Mouse (Mus musculus) MEL (cell line): ENCODE data around the gene D5Ertd579e.

Source experiments
- CTCF ChIP-seq, 3 experiments: IDR thresholded peaks in 2 of 3; conservative IDR thresholded peaks in 1 of 3; 2 replicates each; pipeline ENCODE4 v1.5.1; 2011 to 2012; ENCODE audit warnings: low read length in 3 of 3, low read depth in 2 of 3, mild to moderate bottlenecking in 2 of 3, improper control_type of control experiment in 1 of 3, inconsistent platforms in 1 of 3, mixed read lengths in 1 of 3, moderate library complexity in 1 of 3; ENCODE audit not compliant: control insufficient read depth in 1 of 3, insufficient read depth in 1 of 3, poor library complexity in 1 of 3, severe bottlenecking in 1 of 3
- GATA1 ChIP-seq: IDR thresholded peaks from 2 replicates; pipeline ENCODE4 v1.6.1; 2011; ENCODE audit warnings: low read depth, low read length, improper control_type of control experiment
- HCFC1 ChIP-seq: IDR thresholded peaks from 2 replicates; pipeline ENCODE4 v1.6.1; 2012; ENCODE audit warnings: low read depth, mild to moderate bottlenecking, inconsistent platforms, low read length, improper control_type of control experiment, moderate library complexity
- MAFK ChIP-seq: IDR thresholded peaks from 2 replicates; pipeline ENCODE4 v1.6.1; 2011; ENCODE audit warnings: low read depth, mild to moderate bottlenecking, low read length, improper control_type of control experiment, borderline replicate concordance
- MAX ChIP-seq: IDR thresholded peaks from 2 replicates; pipeline ENCODE4 v1.6.1; 2011; ENCODE audit warnings: low read length, improper control_type of control experiment
- NELFE ChIP-seq: IDR thresholded peaks from 2 replicates; pipeline ENCODE4 v1.6.1; 2011; ENCODE audit warnings: low read depth, low read length, improper control_type of control experiment
- POLR2A ChIP-seq, 2 experiments: IDR thresholded peaks; 2 replicates each; pipeline ENCODE4 v1.6.1; 2011 to 2012; ENCODE audit warnings: low read length in 2 of 2, mild to moderate bottlenecking in 2 of 2, control low read depth in 1 of 2, improper control_type of control experiment in 1 of 2, low read depth in 1 of 2, moderate library complexity in 1 of 2; ENCODE audit not compliant: control insufficient read depth in 1 of 2, insufficient read depth in 1 of 2, poor library complexity in 1 of 2
- POLR2AphosphoS5 ChIP-seq: IDR thresholded peaks from 2 replicates; pipeline ENCODE4 v1.6.1; 2012; ENCODE audit warnings: low read depth, borderline replicate concordance, mild to moderate bottlenecking, inconsistent platforms, low read length, moderate library complexity, mixed read lengths
- RCOR1 ChIP-seq: IDR thresholded peaks from 2 replicates; pipeline ENCODE4 v1.6.1; 2012; ENCODE audit warnings: low read depth, mild to moderate bottlenecking, inconsistent platforms, low read length, improper control_type of control experiment
- SMC3 ChIP-seq: IDR thresholded peaks from 2 replicates; pipeline ENCODE4 v1.6.1; 2011; ENCODE audit warnings: low read depth, low read length, improper control_type of control experiment

DNA sequence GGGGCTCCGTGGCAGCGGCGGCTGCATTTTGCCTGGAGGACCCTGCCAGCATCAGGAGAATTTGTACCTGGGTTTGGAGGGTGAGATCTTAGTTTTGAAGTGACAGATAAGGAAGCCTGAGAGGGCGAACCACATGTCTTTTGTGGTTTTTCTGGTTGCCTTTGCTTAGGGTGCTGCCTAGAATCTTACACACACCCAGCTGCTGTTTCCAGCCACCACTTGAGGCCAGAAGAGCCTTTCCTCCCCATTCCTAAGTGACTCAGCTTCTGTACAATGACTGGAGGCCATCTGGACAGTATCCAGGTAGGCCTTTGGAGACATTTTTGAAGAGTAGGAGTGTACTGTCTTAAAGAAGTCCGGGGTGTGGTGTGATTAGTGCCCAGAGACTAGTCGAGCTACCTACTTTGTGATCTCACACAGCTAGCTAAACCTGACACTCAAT, 26.6 kb upstream of the D5Ertd579e start:
- no peak for TF ChIP-seq POLR2A (IDR thresholded peaks at IDR 0.05; ENCODE audit: control insufficient read depth in 1 of 2, insufficient read depth in 1 of 2, low read depth in 1 of 2, low read length in 2 of 2, poor library complexity in 1 of 2)
- no peak for TF ChIP-seq CTCF (IDR thresholded peaks at IDR 0.05 in 2 of 3, conservative IDR thresholded peaks at IDR 0.05 in 1 of 3; ENCODE audit: control insufficient read depth in 1 of 3, insufficient read depth in 1 of 3, low read depth in 2 of 3, low read length in 3 of 3, poor library complexity in 1 of 3, severe bottlenecking in 1 of 3)
- TF ChIP-seq GATA1: peak; percentile 72
- TF ChIP-seq RCOR1: peak; percentile 88
- no peak for TF ChIP-seq POLR2AphosphoS5
- no peak for TF ChIP-seq NELFE
- TF ChIP-seq HCFC1: no peak
- no peak for TF ChIP-seq SMC3
- peak; percentile 78 for TF ChIP-seq MAX
- 0 out of 2 replicates have a peak, but pooled peaks have one; percentile 51 for TF ChIP-seq MAFK
